Mouse (Mus musculus): Measurements from ENCODE around the gene Dhdh. TPM values are rescaled to one million over a fixed set of nuclear protein-coding genes. Genes with fewer than 3 reads are reported as not detected.
"Not testable (repeated sequence)": the region's sequence is repeated elsewhere in the genome, so short reads cannot be mapped to it uniquely, and the experiment has no call there.

Gene Dhdh
- 4.4 and 5.1 TPM in 2 replicates for polyA plus RNA-seq (2015; fragmentation: Nextera tagmentation; extraction: Ambion mirVana)

- WGBS: 7% methylated on average over 38 of the region's 38 CpGs
- H3K27ac ChIP-seq (replicated peaks): peak within 1 kb of the TSS; percentile 83
- peaks cover 15% of the 10 kb centered on the region for H3K36me3 ChIP-seq
- peak; percentile 67; the same call in 1 of the 2 replicates for ATAC-seq (ENCODE audit: insufficient number of reproducible peaks, low FRiP score, low TSS enrichment, low read depth)
- H3K27me3 ChIP-seq: no peaks in the 10 kb centered on the region
- H3K4me2 ChIP-seq (replicated peaks): peak within 1 kb of the TSS; percentile 67
- H3K4me3 ChIP-seq (replicated peaks): peak within 1 kb of the TSS; percentile 48
- no peaks in the 10 kb centered on the region for H3K9me3 ChIP-seq (replicated peaks)
- H3K4me1 ChIP-seq: peaks cover 20% of the 10 kb centered on the region
- peak within 1 kb of the TSS; percentile 35 for H3K9ac ChIP-seq
Observed at GRCm38 (mm10) chr7:45488293-45489204, at the start of gene Dhdh. TSS of gene Dhdh (minus strand) at chr7:45488805.

DNA sequence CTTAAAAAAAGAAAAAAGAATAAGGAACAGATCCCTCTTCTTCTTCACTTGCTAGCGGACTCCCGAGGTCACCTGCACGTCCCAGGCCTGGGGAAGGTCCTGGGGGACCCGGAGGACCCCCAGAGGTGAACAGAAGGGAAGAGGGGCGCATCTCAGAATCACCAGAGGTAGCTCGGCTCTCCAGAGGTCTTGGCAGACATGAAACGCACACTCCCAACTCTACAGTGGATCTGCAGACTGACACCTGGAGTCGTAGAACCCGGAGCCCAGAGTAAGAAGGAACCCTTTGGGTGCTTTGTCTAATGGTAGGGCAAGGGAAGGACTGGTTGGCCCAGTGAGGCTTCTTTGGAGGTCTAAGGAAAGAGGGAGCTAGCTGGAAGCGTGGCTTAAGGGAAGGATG lies 49.0 kb upstream of the Dhdh start:
- Histone ChIP-seq H3K4me2 (replicated peaks) (peak overlapping the region; percentile 92), H3K4me1 (peaks cover 8% of the 10 kb centered on the region), H3K4me3 (replicated peaks) (peak overlapping the region; percentile 50), H3K27ac (replicated peaks) (no peak overlapping the region), H3K36me3 (no peaks in the 10 kb centered on the region), H3K9ac (no peak overlapping the region), H3K27me3 (no peaks in the 10 kb centered on the region), H3K9me3 (replicated peaks) (no peaks in the 10 kb centered on the region)
- 81% methylated on average over 10 of the region's 10 CpGs for WGBS
- ATAC-seq (ENCODE audit: insufficient number of reproducible peaks, low FRiP score, low TSS enrichment, low read depth): no peak; the same call in 1 of the 2 replicates

DNA sequence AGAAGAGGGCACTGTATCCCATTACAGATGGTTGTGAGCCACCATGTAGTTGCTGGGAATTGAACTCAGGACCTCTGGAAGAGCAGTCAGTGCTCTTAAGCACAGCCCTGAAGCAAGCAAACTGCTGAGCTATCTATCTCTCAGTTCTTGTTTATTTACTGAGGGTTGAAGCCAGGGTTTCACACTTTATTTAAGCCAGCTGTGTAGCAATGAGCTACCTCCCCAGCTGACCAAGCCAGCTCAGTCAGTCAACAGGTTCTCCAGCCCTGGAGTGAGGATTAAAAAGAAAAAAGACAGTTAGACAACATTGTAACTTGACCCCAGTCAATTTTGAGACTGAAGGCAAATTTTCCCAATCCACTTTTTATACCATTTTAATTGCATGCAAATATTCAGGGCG lies 47.1 kb upstream of the Dhdh start:
- Histone ChIP-seq H3K27ac (replicated peaks) (no peak overlapping the region), H3K9me3 (replicated peaks) (no peaks in the 10 kb centered on the region), H3K9ac (no peak overlapping the region), H3K36me3 (no peaks in the 10 kb centered on the region), H3K4me1 (peaks cover 11% of the 10 kb centered on the region), H3K4me3 (replicated peaks) (no peak overlapping the region), H3K27me3 (no peaks in the 10 kb centered on the region), H3K4me2 (replicated peaks) (no peak overlapping the region)
- 53% methylated on average over 1 of the region's 1 CpGs for WGBS
- ATAC-seq (ENCODE audit: insufficient number of reproducible peaks, low FRiP score, low TSS enrichment, low read depth): no peak

- ATAC-seq (ENCODE audit: insufficient number of reproducible peaks, low FRiP score, low TSS enrichment, low read depth): no peak
- Histone ChIP-seq H3K27me3 (no peaks in the 10 kb centered on the region), H3K4me1 (peaks cover 12% of the 10 kb centered on the region), H3K9me3 (replicated peaks) (no peaks in the 10 kb centered on the region), H3K4me2 (replicated peaks) (peak overlapping the region; percentile 4; the same call in 1 of the 2 replicates), H3K4me3 (replicated peaks) (no peak overlapping the region), H3K36me3 (no peaks in the 10 kb centered on the region), H3K27ac (replicated peaks) (0 out of 2 replicates have a peak overlapping the region, but pooled peaks have one; percentile 41), H3K9ac (no peak overlapping the region)
- 31% methylated on average over 2 of the region's 2 CpGs for WGBS
Observed at GRCm38 (mm10) chr7:45530643-45531042, 42.0 kb upstream of the Dhdh start.

DNA sequence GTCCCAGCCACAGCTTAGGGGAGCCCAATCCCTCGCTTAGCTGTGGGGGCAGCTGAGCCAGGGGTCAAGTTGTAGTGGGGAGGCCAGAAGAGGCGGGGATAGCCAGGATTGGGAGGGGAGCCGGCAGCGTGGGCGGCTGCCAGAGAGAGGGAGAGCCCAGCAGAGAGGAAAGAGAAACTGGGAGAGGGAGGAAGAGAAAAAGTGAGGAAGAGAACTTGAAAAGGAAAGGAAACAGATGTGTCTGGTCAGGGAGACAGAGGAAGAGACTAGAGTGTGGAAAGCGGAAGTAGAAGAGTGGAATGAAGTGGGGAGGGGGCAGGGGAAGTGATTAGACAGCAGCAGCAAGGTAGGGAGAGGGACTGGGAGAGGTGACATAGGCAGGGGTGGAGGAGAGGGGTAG lies 40.9 kb upstream of the Dhdh start:
- Histone ChIP-seq H3K27ac (replicated peaks) (peak overlapping the region; percentile 12; the same call in 1 of the 2 replicates), H3K36me3 (no peaks in the 10 kb centered on the region), H3K9me3 (replicated peaks) (no peaks in the 10 kb centered on the region), H3K4me1 (peaks cover 24% of the 10 kb centered on the region), H3K9ac (no peak overlapping the region), H3K4me3 (replicated peaks) (no peak overlapping the region), H3K4me2 (replicated peaks) (no peak overlapping the region), H3K27me3 (no peaks in the 10 kb centered on the region)
- 11% methylated on average over 6 of the region's 6 CpGs for WGBS
- no peak for ATAC-seq (ENCODE audit: insufficient number of reproducible peaks, low FRiP score, low TSS enrichment, low read depth)

DNA sequence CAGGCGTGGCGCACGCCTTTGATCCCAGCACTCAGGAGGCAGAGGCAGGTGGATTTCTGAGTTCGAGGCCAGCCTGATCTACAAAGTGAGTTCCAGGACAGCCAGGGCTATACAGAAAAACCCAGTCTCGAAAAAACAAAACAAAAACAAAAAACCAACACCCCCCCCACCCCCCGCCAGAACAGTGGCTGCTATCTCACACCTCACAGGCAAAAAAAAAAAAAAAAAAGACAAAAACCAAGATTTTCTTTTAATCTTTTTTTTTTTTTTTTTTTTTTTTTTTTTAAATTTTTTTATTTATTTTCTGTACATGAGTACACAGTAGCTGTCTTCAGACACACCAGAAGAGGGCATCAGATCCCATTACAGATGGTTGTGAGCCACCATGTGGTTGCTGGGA lies 38.6 kb upstream of the Dhdh start:
- H3K27ac ChIP-seq (replicated peaks); H3K9me3 ChIP-seq (replicated peaks); H3K4me2 ChIP-seq (replicated peaks); H3K4me3 ChIP-seq (replicated peaks); H3K9ac ChIP-seq; H3K27me3 ChIP-seq; H3K36me3 ChIP-seq; ATAC-seq (ENCODE audit: insufficient number of reproducible peaks, low FRiP score, low TSS enrichment, low read depth): not testable (repeated sequence)
- WGBS: 89% methylated on average over 6 of the region's 6 CpGs
- H3K4me1 ChIP-seq: peaks cover 40% of the 10 kb centered on the region

- Histone ChIP-seq H3K4me2 (replicated peaks) (peak overlapping the region; percentile 74), H3K27me3 (no peaks in the 10 kb centered on the region), H3K9me3 (replicated peaks) (no peaks in the 10 kb centered on the region), H3K4me3 (replicated peaks) (peak overlapping the region; percentile 89), H3K4me1 (peaks cover 42% of the 10 kb centered on the region), H3K27ac (replicated peaks) (peak overlapping the region; percentile 95), H3K9ac (peak overlapping the region; percentile 92), H3K36me3 (peaks cover 7% of the 10 kb centered on the region; the same call in 1 of the 2 replicates)
- ATAC-seq (ENCODE audit: insufficient number of reproducible peaks, low FRiP score, low TSS enrichment, low read depth): no peak
- 22% methylated on average over 7 of the region's 7 CpGs for WGBS
Observed at GRCm38 (mm10) chr7:45526474-45527120, 38.0 kb upstream of the Dhdh start.

DNA sequence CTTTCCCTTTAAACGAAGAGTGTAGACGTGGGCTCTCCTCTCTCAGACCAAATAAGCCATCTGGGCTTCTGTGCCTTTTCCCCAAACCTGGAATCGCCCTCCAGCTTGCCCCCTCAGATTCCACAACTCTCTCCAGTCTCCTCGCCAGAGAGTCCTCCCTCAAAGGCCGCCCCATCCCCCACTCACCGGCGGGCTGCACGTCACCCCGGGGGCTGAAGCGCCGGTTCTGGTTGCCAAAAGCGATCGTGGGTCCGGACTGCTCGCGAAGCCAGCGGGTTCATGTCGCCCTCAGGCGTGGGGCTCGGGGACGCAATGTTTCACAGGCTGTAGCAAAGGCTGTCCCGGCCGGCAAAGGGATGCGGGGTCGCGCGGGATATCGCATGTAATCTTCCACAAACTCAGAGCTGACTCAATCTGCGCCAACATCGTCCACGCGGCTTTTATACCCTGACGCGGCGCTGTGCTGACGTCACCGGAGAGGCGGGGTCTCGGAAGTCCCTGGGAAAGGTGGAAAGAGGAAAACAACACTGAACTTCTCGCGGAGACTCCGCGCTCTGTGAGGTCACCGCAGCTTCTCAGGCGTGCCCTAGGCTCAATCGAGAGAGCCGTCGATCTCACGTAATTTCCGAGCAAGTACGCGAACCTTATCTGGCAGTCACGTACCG lies 37.3 kb upstream of the Dhdh start, which contains the start of the genes Ppp1r15a and Plekha4:
Gene Ppp1r15a, minus strand, starts transcription at position 460 of the 665 bp plus-strand sequence.
Gene Plekha4, plus strand, starts transcription at position 522 of the 665 bp plus-strand sequence.
- Histone ChIP-seq H3K9me3 (replicated peaks) (no peaks in the 10 kb centered on the region), H3K36me3 (peaks cover 7% of the 10 kb centered on the region; the same call in 1 of the 2 replicates), H3K4me3 (replicated peaks) (peak within 1 kb of the TSS; percentile 89), H3K4me2 (replicated peaks) (peak within 1 kb of the TSS; percentile 74), H3K9ac (peak within 1 kb of the TSS; percentile 92), H3K4me1 (peaks cover 45% of the 10 kb centered on the region), H3K27me3 (no peaks in the 10 kb centered on the region), H3K27ac (replicated peaks) (peak within 1 kb of the TSS; percentile 95)
- under 1% methylated on average over 54 of the region's 54 CpGs for WGBS
- peak; percentile 79 for ATAC-seq (ENCODE audit: insufficient number of reproducible peaks, low FRiP score, low TSS enrichment, low read depth)

DNA sequence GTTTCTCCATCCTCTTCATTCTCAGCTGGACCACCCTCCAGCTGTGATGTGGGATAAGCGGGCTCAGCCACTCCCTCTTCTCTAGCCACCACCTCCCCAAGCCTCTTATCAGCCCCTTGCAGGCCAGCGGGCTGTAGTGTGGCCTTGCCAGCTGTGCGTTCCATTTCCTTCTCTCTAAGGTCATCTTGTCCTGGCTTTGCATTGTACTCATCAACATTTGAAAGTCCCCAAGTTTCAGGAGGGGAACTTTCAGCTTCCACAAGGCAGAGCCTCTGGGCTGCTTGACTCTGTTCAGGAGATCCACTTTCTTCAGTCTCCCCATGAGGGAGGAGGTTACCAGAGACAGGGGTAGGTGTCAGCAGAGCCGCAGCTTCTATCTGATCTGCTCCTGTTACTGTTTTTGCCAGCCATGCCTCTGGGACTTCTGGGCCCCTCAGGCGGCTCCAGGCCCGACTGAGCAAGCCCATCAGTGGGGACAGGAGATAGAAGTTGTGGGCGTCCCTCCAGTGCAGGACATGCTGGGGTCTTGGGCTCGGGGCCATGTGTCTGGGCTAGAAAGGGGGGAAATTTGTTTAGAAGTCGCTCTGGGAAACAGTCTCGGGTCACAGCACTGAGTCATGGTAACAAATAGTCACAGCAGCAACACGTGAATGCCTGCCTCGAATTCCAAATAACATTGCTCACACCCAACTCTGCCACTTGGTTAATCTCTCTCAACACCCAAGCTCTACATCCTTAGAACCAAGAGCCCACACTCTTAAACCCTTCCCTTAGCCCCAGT lies 36.4 kb upstream of the Dhdh start:
- H3K27ac ChIP-seq (replicated peaks): peak overlapping the region; percentile 95
- WGBS: 20% methylated on average over 12 of the region's 12 CpGs
- peak overlapping the region; percentile 89 for H3K4me3 ChIP-seq (replicated peaks)
- peaks cover 7% of the 10 kb centered on the region; the same call in 1 of the 2 replicates for H3K36me3 ChIP-seq
- peak overlapping the region; percentile 74 for H3K4me2 ChIP-seq (replicated peaks)
- no peak for ATAC-seq (ENCODE audit: insufficient number of reproducible peaks, low FRiP score, low TSS enrichment, low read depth)
- peak overlapping the region; percentile 92 for H3K9ac ChIP-seq
- no peaks in the 10 kb centered on the region for H3K9me3 ChIP-seq (replicated peaks)
- H3K27me3 ChIP-seq: no peaks in the 10 kb centered on the region
- peaks cover 40% of the 10 kb centered on the region for H3K4me1 ChIP-seq

GRCm38 (mm10) chr7:45523678-45524170 lies 35.1 kb upstream of the Dhdh start:
- Histone ChIP-seq H3K27ac (replicated peaks) (no peak overlapping the region), H3K27me3 (no peaks in the 10 kb centered on the region), H3K36me3 (peaks cover 7% of the 10 kb centered on the region; the same call in 1 of the 2 replicates), H3K4me1 (peaks cover 36% of the 10 kb centered on the region), H3K4me3 (replicated peaks) (peak overlapping the region; percentile 7), H3K9me3 (replicated peaks) (no peaks in the 10 kb centered on the region), H3K4me2 (replicated peaks) (peak overlapping the region; percentile 11; the same call in 1 of the 2 replicates), H3K9ac (no peak overlapping the region)
- no peak for ATAC-seq (ENCODE audit: insufficient number of reproducible peaks, low FRiP score, low TSS enrichment, low read depth)
- WGBS: 82% methylated on average over 13 of the region's 13 CpGs
